Mouse (Mus musculus): ENCODE results near the gene Fgfr2.

DNA sequence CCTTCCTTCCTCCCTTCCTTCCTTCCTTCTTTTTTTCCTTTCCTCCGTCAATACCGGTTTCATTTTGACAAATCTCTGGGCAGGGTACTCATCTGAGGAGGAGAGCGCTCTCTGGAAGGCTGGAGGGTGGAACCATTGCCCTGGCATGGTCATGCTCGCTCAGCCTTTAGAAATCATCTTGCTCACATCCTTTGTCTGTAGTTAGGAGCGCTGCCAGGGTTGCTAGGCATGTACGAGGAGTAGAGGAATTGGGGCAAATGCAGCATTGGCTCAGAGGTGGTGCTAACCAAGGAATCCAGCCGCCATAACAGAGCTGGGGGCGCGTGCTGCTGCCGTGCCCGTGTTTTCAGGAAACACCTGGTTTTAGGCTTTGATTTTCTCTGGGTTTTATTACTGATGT, 491.8 kb downstream of the Fgfr2 start:
- no peak for TF ChIP-seq POLR2A (IDR thresholded peaks at IDR 0.05; ENCODE audit: insufficient read length, low read depth)
- no peak for TF ChIP-seq TCF12 (IDR thresholded peaks at IDR 0.05; ENCODE audit: insufficient read depth, poor library complexity, severe bottlenecking)
- TF ChIP-seq POLR2AphosphoS2 (IDR thresholded peaks at IDR 0.05; ENCODE audit: insufficient read length, low read depth), result no peak
- TF ChIP-seq CEBPB (IDR thresholded peaks at IDR 0.05; ENCODE audit: insufficient read depth, poor library complexity, severe bottlenecking), result no peak
